Mouse (Mus musculus): ENCODE data around the gene Miip.

GRCm38 (mm10) chr4:147850776-147851175 is 17.8 kb downstream of the Miip start:
- TF ChIP-seq HCFC1 (IDR thresholded peaks at IDR 0.05; ENCODE audit: borderline replicate concordance, insufficient read depth, low read length) = no peak
- no peak for TF ChIP-seq CHD2 (IDR thresholded peaks at IDR 0.05; ENCODE audit: low read depth, low read length)

Measured in ES-E14 (cell line).